Mouse (Mus musculus) urinary bladder, adult 2 months (tissue): ENCODE results near the gene Wfdc9. TPM values are rescaled to one million over a fixed set of nuclear protein-coding genes. Genes with fewer than 3 reads are reported as not detected.
"Not testable (repeated sequence)": the region's sequence is repeated elsewhere in the genome, so short reads cannot be mapped to it uniquely, and the experiment has no call there.

Source experiments
- DNase-seq: peaks from one replicate; pipeline ENCODE4 v3.0.0; 2022; ENCODE audit warnings: low spot score
- polyA plus RNA-seq: library from polyadenylated mRNA; depleted of rRNA; stranded (reverse); fragments of >200 nt; gene quantifications from 2 replicates; pipeline ENCODE4 v1.2.3, GENCODE M21; 2012; rRNA removed

The Wfdc9 gene
- polyA plus RNA-seq, 1 experiment = not detected

DNA sequence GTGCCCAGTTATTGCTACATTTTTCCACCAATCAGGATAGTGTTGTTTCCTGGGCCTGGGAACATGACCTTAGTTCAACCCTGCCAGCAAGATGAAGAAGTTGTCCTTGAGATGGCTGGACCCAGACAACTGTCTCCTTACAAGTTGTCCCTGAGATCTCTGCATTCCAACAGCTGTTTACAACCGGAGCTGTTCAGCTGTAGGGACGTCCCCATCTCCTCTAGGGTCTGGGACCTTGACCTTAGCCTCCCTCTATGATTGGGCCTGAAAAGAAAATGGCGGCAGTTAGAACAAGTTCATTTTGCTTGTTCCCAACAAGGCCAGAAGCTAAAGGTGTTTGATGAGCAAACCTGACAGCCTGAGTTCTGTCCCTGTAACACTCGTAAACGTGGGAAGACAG lies 37.3 kb downstream of the Wfdc9 start:
- no peak for DNase-seq

DNA sequence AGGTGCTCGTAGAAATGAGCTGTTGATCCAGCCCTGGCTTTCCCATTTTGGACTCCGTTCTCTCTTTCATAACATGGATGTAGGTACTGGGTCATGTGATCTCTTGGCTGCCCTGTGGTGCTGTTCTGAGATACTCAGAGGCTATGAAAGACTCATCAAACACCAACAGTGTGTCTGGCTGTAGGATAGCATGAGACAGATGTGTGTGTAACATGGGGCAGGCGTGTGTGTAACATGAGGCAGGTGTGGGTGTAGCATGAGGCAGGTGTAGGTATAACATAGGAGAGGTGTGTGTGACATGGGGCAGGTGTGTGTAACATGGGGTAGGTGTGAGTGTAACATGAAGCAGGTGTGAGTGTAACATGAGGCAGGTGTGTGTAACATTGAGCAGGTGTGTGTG lies 41.0 kb downstream of the Wfdc9 start:
- DNase-seq = no peak

DNA sequence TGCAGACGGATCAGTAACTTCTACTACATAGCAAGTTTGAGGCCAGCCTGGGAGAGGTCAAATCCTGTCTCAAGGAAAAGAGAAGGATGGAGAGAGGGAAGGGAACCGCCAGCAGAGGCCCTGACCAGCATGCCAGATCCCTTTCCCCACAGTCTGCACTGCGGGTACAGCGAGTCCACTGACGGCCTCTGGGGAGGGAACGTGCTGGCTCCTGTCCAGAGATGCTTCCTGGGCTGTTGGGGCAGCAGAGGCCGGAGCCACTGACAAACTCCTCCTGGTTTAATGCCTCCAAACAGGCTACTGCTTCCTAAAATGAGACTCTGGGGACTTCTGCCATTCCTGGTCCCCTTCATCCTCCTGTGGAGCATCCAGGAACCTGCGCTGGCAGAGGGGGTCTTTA lies 42.9 kb downstream of the Wfdc9 start, which contains the start of the genes Wfdc6b and Wfdc8:
Wfdc6b (plus strand) TSS at position 52 of the 400 bp plus-strand sequence.
Wfdc8 (minus strand) TSS at position 156 of the 400 bp plus-strand sequence.
- DNase-seq = not testable (repeated sequence)

DNA sequence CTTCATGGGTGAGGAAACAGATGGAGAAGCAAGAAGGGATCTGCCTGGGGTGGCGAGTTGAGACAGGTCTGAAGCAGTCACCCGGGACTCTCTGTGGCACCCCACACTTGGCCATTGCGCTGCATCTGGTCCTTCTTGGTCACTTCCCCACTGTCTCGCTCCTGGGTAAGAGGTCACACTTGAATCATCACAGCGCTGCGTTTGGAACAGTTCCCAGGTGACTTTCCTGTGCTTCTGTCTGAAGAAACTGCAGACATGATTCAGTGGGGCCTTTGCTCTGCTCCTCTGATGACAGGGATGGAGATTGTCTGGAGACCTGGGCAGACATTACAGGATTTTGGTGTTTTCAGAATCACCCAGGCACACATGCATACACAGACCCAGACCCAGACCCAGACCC lies 47.6 kb downstream of the Wfdc9 start:
- DNase-seq = no peak

DNA sequence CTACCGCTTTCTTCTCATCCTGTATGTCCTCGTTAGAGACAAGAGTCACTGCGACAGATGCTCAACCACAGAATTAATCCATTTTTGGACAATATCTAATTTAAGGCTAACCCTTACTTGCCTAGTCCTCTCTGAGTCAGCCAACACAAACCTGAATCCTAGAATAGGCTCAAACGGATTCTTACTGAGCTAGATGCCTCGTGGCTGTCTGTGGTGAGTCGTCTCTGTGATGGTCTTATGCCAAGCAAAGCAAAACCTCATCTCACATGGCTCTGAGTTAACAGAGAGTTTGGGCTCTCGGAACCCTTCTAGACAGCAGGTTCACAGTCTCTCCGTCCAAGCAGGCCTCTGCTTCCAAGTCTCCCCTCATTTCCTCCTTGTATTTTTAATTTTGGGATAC lies 52.0 kb downstream of the Wfdc9 start:
- DNase-seq = no peak

DNA sequence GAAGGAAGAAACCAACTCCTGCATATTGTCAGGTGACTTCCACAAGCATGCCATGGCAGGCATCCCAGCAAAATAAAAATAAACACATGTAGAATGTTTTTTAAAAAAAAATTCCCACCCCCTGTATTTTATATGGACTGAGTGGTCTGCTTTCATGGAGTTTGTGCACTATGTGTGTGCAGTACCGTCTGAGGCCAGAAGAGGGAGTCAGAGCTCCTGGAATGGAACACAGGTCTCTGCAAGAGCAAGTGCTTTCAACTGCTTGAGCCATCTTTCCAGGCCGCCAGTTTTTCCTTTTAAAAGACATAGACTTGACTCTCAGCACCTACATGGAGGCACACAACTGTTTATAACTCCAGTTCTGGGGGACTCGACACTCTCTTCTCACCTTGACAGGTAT lies 52.9 kb downstream of the Wfdc9 start:
- DNase-seq = no peak

DNA sequence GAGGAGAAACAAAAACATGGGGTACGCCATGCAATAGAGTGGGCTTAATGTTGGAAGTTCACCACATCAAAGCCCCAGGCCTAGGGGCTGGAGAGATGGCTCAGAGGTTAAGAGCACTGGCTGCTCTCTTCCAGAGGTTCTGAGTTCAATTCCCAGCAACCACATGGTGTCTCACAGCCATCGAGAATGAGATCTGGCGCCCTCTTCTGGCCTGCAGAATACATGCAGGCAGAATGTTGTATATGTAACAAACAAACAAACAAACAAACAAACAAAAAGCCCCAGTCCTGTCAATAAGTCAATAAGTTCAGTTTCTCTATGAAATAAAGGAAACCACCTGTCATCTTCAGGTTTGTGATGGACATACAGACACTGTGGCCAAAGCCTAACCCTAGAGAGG lies 56.2 kb downstream of the Wfdc9 start:
- DNase-seq = no peak

Other genes with a start within 250 kb of the Wfdc9 start
- gene Sdc4, start 212.7 kb downstream of the Wfdc9 start, polyA plus RNA-seq = 150 and 162 TPM in 2 replicates
- 38.9 and 45.9 TPM in 2 replicates for gene Sys1, start 199.6 kb downstream of the Wfdc9 start, polyA plus RNA-seq
- 3.0 and 4.4 TPM in 2 replicates for gene Gm20458, start 195.6 kb downstream of the Wfdc9 start, polyA plus RNA-seq
- gene Trp53tg5, start 182.9 kb downstream of the Wfdc9 start, polyA plus RNA-seq = not detected in 2 replicates
- 124 and 133 TPM in 2 replicates for gene Dbndd2, start 170.5 kb downstream of the Wfdc9 start, polyA plus RNA-seq
- 55.9 and 71.5 TPM in 2 replicates for gene Pigt, start 159.1 kb downstream of the Wfdc9 start, polyA plus RNA-seq
- gene Wfdc2, start 94.2 kb downstream of the Wfdc9 start, polyA plus RNA-seq = 775 and 802 TPM in 2 replicates
- gene Spint3, start 83.1 kb downstream of the Wfdc9 start, polyA plus RNA-seq = 0.14 and 0.31 TPM in 2 replicates
- gene Wfdc6a, start 71.1 kb downstream of the Wfdc9 start, polyA plus RNA-seq = 1.3 and 2.0 TPM in 2 replicates
- not detected in 2 replicates for gene Eppin, start 63.0 kb downstream of the Wfdc9 start, polyA plus RNA-seq
- gene Wfdc6b, start 43.1 kb downstream of the Wfdc9 start, polyA plus RNA-seq = not detected in 2 replicates
- gene Wfdc8, start 43.0 kb downstream of the Wfdc9 start, polyA plus RNA-seq = not detected in 2 replicates
- gene Wfdc16, start 17.8 kb downstream of the Wfdc9 start, polyA plus RNA-seq = not detected in 2 replicates
- gene Wfdc10, start 537 bp downstream of the Wfdc9 start, polyA plus RNA-seq = 4.9 and 7.1 TPM in 2 replicates
- gene Wfdc11, start 17.5 kb upstream of the Wfdc9 start, polyA plus RNA-seq = not detected in 2 replicates
- 1.1 and 1.2 TPM in 2 replicates for gene Wfdc13, start 28.5 kb upstream of the Wfdc9 start, polyA plus RNA-seq
- gene Spint4, start 41.9 kb upstream of the Wfdc9 start, polyA plus RNA-seq = not detected in 2 replicates
- gene Spint5, start 58.7 kb upstream of the Wfdc9 start, polyA plus RNA-seq = not detected in 2 replicates
- gene Wfdc3, start 89.3 kb upstream of the Wfdc9 start, polyA plus RNA-seq = 0.81 and 0.96 TPM in 2 replicates
- gene Dnttip1, start 89.4 kb upstream of the Wfdc9 start, polyA plus RNA-seq = 36.1 and 36.7 TPM in 2 replicates
- 7.3 and 7.9 TPM in 2 replicates for gene Ube2c, start 113.3 kb upstream of the Wfdc9 start, polyA plus RNA-seq
- 21.9 and 26.7 TPM in 2 replicates for gene Tnnc2, start 123.4 kb upstream of the Wfdc9 start, polyA plus RNA-seq
- 24.4 and 29.0 TPM in 2 replicates for gene Snx21, start 129.2 kb upstream of the Wfdc9 start, polyA plus RNA-seq
- 37.5 and 45.7 TPM in 2 replicates for gene Acot8, start 148.3 kb upstream of the Wfdc9 start, polyA plus RNA-seq
- gene Zswim3, start 148.5 kb upstream of the Wfdc9 start, polyA plus RNA-seq = 5.3 and 6.2 TPM in 2 replicates
- 5.4 and 8.1 TPM in 2 replicates for gene Zswim1, start 166.1 kb upstream of the Wfdc9 start, polyA plus RNA-seq
- gene Spata25, start 172.0 kb upstream of the Wfdc9 start, polyA plus RNA-seq = 0.13 TPM in 1 of 2 replicates, not detected in the other
- gene Ctsa, start 176.3 kb upstream of the Wfdc9 start, polyA plus RNA-seq = 200 and 235 TPM in 2 replicates
- 12.5 and 15.3 TPM in 2 replicates for gene Neurl2, start 176.9 kb upstream of the Wfdc9 start, polyA plus RNA-seq
- gene Pltp, start 201.1 kb upstream of the Wfdc9 start, polyA plus RNA-seq = 247 and 252 TPM in 2 replicates
- gene Pcif1, start 222.7 kb upstream of the Wfdc9 start, polyA plus RNA-seq = 27.8 and 29.4 TPM in 2 replicates